Mouse (Mus musculus) lung, postnatal 36 days (tissue): ENCODE results near the gene Tcl1b5.

Experiments used
- DNase-seq: peaks from one replicate; pipeline ENCODE4 v3.0.0; 2022; ENCODE audit warnings: mixed read lengths

Gene Tcl1b5

GRCm38 (mm10) chr12:105209231-105209630, 33.1 kb downstream of the Tcl1b5 start:
- DNase-seq = no peak

- DNase-seq = no peak
Measured at GRCm38 (mm10) chr12:105217101-105217760, 41.1 kb downstream of the Tcl1b5 start.

- no peak for DNase-seq
Measured at GRCm38 (mm10) chr12:105222601-105223319, 46.6 kb downstream of the Tcl1b5 start, which contains the start of gene Tcl1. Tcl1 (minus strand) TSS chr12:105222793.

DNA sequence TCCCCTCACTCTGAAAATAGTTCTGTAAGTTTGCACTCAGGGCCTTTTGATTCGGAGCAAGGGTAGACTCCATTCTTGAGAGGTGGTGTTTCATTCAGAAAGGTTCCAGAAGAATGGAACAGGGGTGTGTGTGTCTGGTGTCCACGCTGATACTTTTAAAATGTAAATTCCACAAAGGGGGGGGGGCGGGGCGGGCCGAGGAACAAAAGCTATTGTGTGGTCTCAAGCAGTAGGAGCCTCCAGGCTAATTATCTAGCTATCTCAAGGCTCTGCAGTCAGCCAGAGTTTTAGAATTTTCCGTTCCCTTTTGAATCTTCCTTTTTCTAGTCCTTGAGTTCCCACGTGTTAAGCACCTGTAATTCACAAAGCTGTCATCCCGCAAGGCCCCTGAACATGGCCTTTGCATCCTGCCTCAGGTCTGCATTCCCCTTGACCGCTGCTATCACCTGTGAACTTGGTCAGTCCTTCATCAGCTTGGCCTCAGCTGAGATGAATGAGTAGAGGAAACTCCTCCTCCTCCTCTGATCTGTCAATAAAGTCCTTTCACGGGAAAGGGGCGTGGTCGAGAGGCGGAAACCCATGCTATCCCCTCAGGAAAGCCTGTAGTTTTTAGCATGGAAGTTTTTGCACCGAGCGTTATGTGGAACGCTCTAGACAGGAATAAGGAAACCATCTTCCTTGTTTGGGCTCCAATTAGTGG, 48.6 kb downstream of the Tcl1b5 start:
- DNase-seq = no peak
